Mouse (Mus musculus) ES-E14 (cell line): ENCODE data around the gene Hspa1a. TPM values are rescaled to one million over a fixed set of nuclear protein-coding genes. Genes with fewer than 3 reads are reported as not detected.

Experiments
- DNase-seq: peaks from one replicate; pipeline ENCODE4 v3.0.0-alpha.2; 2013; ENCODE audit warnings: low read depth, low spot score
- H3K27ac ChIP-seq: 2 replicates; pipeline ENCODE4 v1.5.1; 2012; ENCODE audit warnings: low read depth, mild to moderate bottlenecking, low read length, moderate library complexity, mixed read lengths; ENCODE audit not compliant: poor library complexity, insufficient read depth, severe bottlenecking
- H3K36me3 ChIP-seq: 2 replicates; pipeline ENCODE4 v1.6.1; 2012; ENCODE audit warnings: mild to moderate bottlenecking, low read length, moderate library complexity, mixed read lengths; ENCODE audit not compliant: control insufficient read depth, poor library complexity, insufficient read depth, severe bottlenecking
- H3K4me1 ChIP-seq, 2 experiments: fragments of 150-350 bp in 1 of 2; sonication (generic) in 1 of 2; 2 replicates each; pipeline ENCODE4 v1.6.1; 2012; ENCODE audit warnings: low read length in 2 of 2, mild to moderate bottlenecking in 1 of 2, mixed read lengths in 1 of 2; ENCODE audit not compliant: control insufficient read depth in 2 of 2, insufficient read depth in 2 of 2, poor library complexity in 1 of 2
- H3K4me3 ChIP-seq, 2 experiments: fragments of 150-350 bp in 1 of 2; sonication (generic) in 1 of 2; 2 replicates each; pipeline ENCODE4 v1.5.1; 2012; ENCODE audit warnings: low read length in 2 of 2, low read depth in 1 of 2, mild to moderate bottlenecking in 1 of 2, mixed read lengths in 1 of 2; ENCODE audit not compliant: insufficient read depth in 1 of 2, poor library complexity in 1 of 2, severe bottlenecking in 1 of 2
- H3K9ac ChIP-seq: 2 replicates; pipeline ENCODE4 v1.6.1; 2012; ENCODE audit warnings: low read depth, mild to moderate bottlenecking, low read length, mixed read lengths; ENCODE audit not compliant: poor library complexity, insufficient read depth, severe bottlenecking
- H3K9me3 ChIP-seq: fragments of 150-350 bp; sonication (generic); 2 replicates; pipeline ENCODE4 v1.6.1; 2012; ENCODE audit warnings: low read depth, mild to moderate bottlenecking, low read length; ENCODE audit not compliant: control insufficient read depth, insufficient read depth
- CHD2 ChIP-seq: IDR thresholded peaks from 2 replicates; pipeline ENCODE4 v1.6.1; 2014; ENCODE audit warnings: mild to moderate bottlenecking, low read depth, low read length, inconsistent platforms
- HCFC1 ChIP-seq: IDR thresholded peaks from 2 replicates; pipeline ENCODE4 v1.6.1; 2012; ENCODE audit warnings: low read length, inconsistent platforms, borderline replicate concordance; ENCODE audit not compliant: insufficient read depth
- MAFK ChIP-seq: IDR thresholded peaks from 2 replicates; pipeline ENCODE4 v1.6.1; 2014; ENCODE audit warnings: mild to moderate bottlenecking, low read depth, low read length, inconsistent platforms; ENCODE audit not compliant: insufficient read depth
- ZC3H11A ChIP-seq: IDR thresholded peaks from 2 replicates; pipeline ENCODE4 v1.6.1; 2012; ENCODE audit warnings: low read depth, mild to moderate bottlenecking, inconsistent platforms, low read length, borderline replicate concordance
- ZNF384 ChIP-seq: IDR thresholded peaks from 2 replicates; pipeline ENCODE4 v1.6.1; 2012; ENCODE audit warnings: low read depth, low read length, inconsistent platforms
- in situ Hi-C, 2 experiments: fragments of 600-800 bp; cut with MboI; formaldehyde crosslinking; loops; one replicate each; pipeline ENCODE4 v1.15.1; 2025; ENCODE audit warnings: low sequenced_read_pairs in 2 of 2, inconsistent platforms in 1 of 2; ENCODE audit not compliant: unreplicated experiment in 2 of 2
- total RNA-seq: library from RNA; depleted of rRNA; stranded (reverse); fragments of 300-350 nt; gene quantifications from 2 replicates; pipeline ENCODE4 v1.2.3, GENCODE M21; 2012

The Hspa1a gene
- total RNA-seq, 1 experiment: 5.9 TPM

DNA sequence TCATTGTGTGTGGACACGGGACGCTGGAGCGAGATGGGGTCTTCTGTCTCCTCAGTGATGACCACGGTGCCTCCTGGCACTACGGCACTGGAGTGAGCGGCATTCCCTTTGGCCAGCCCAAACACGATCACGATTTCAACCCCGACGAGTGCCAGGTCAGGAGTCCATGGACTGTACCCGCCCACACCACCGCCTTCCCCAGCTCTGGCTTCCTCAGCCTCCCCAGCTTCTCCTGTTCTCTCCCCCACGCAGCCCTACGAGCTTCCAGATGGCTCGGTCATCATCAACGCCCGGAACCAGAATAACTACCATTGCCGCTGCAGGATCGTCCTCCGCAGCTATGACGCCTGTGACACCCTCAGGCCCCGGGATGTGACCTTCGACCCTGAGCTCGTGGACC is 37.9 kb downstream of the Hspa1a start:
- Histone ChIP-seq H3K4me3 (peak overlapping the region; percentile 1 to 20; a peak in 1 of 4 replicates), H3K9me3 (no peaks in the 10 kb centered on the region), H3K36me3 (peaks cover 14% of the 10 kb centered on the region; the same call in 1 of the 2 replicates), H3K27ac (no peak overlapping the region), H3K4me1 (peaks cover 0 to 12% of the 10 kb centered on the region in 2 experiments; a peak in 2 of 4 replicates), H3K9ac (peak overlapping the region; percentile 2; the same call in 1 of the 2 replicates)
- DNase-seq: no peak
- no peak for TF ChIP-seq ZC3H11A
- no peak for TF ChIP-seq CHD2
- TF ChIP-seq MAFK: no peak
- TF ChIP-seq ZNF384: no peak
- TF ChIP-seq HCFC1: no peak
- in situ Hi-C loops: no loop called here

DNA sequence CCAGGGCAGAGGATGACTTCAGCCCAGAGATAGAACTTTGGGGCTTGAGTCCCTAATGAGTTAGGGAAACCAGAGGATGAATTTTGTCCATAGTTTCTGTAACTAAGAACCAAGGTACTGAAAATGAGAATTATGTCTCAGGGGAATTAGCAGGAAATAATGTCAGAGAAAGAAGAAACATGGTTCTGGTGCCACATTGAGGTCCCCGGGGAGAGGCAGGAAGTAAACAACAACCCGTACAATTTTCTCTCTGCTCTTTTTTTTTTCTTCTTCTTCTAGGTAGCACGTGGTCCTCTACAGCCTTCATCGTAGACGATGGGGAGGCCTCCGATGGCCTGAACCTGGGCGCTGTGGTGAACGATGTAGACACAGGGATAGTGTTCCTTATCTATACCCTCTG is 39.7 kb downstream of the Hspa1a start:
- H3K4me3 ChIP-seq: no peak overlapping the region
- peaks cover 0 to 22% of the 10 kb centered on the region in 2 experiments; a peak in 2 of 4 replicates for H3K4me1 ChIP-seq
- DNase-seq: no peak
- H3K36me3 ChIP-seq: peaks cover 14% of the 10 kb centered on the region; the same call in 1 of the 2 replicates
- no peak overlapping the region for H3K27ac ChIP-seq
- H3K9me3 ChIP-seq: no peaks in the 10 kb centered on the region
- H3K9ac ChIP-seq: no peak overlapping the region
- in situ Hi-C loops: no loop called here
- TF ChIP-seq CHD2 (no peak), MAFK (no peak), ZC3H11A (no peak), ZNF384 (no peak), HCFC1 (no peak)

DNA sequence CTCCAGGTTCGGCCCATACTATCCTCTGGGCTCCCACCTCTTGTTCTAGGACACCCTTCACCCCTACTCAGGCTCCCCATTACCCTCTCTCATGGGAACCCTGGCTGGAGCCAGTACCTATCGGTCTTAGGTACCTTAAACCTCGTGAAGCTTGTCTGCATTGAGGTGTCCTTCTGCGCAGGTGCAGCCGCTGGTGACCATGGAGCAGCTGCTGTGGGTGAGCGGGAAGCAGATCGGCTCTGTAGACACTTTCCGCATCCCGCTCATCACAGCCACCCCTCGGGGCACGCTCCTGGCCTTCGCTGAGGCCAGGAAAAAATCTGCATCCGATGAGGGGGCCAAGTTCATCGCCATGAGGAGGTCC is 40.2 kb downstream of the Hspa1a start:
- Histone ChIP-seq H3K27ac (no peak overlapping the region), H3K9ac (peak overlapping the region; percentile 77), H3K4me1 (peaks cover 0 to 22% of the 10 kb centered on the region in 2 experiments; a peak in 2 of 4 replicates), H3K9me3 (no peaks in the 10 kb centered on the region), H3K36me3 (peaks cover 14% of the 10 kb centered on the region; the same call in 1 of the 2 replicates), H3K4me3 (peak overlapping the region; percentile 83)
- in situ Hi-C loops: no loop called here
- DNase-seq: no peak
- TF ChIP-seq ZC3H11A (no peak), MAFK (no peak), HCFC1 (no peak), ZNF384 (no peak)

DNA sequence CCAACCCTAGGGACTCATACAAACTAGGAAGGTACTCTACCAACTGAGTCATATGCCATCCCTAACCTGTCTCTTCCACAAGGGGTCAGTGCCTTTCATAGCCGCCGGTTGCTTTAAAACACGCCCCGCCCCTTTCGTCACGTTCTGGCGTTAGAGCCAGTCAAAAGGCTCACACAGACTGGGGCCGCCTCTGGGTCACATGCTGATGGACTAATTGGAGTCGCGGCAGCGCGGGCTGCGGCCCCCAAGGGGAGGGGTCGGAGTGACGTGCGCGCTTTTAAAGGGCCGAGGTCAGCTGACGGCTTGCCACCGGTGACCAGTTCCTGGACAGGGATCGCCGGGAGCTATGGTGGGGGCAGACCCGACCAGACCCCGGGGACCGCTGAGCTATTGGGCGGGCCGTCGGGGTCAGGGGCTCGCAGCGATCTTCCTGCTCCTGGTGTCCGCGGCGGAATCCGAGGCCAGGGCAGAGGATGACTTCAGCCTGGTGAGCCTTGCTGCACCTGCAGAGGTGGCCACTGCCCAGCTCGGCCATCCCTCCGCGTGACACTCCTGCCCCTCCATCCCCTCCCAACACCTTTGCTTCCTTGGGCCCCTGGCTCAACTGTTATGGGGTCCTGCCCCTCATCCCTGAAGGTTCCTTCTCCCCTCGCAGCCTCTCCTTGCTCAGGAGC is 40.8 kb downstream of the Hspa1a start, which contains the start of gene Neu1:
Gene Neu1 (plus strand): TSS at position 193 of the 674 bp plus-strand sequence.
- peak within 1 kb of the TSS; percentile 83 for H3K4me3 ChIP-seq
- H3K4me1 ChIP-seq: peaks cover 0 to 22% of the 10 kb centered on the region in 2 experiments; a peak in 2 of 4 replicates
- TF ChIP-seq ZNF384 (no peak), CHD2 (no peak), MAFK (no peak), ZC3H11A (no peak), HCFC1 (no peak)
- H3K9me3 ChIP-seq: no peaks in the 10 kb centered on the region
- H3K9ac ChIP-seq: peak within 1 kb of the TSS; percentile 77
- in situ Hi-C loops: no loop called here
- peak; percentile 99 for DNase-seq
- H3K27ac ChIP-seq: peak within 1 kb of the TSS; percentile 28; the same call in 1 of the 2 replicates
- H3K36me3 ChIP-seq: peaks cover 14% of the 10 kb centered on the region; the same call in 1 of the 2 replicates

DNA sequence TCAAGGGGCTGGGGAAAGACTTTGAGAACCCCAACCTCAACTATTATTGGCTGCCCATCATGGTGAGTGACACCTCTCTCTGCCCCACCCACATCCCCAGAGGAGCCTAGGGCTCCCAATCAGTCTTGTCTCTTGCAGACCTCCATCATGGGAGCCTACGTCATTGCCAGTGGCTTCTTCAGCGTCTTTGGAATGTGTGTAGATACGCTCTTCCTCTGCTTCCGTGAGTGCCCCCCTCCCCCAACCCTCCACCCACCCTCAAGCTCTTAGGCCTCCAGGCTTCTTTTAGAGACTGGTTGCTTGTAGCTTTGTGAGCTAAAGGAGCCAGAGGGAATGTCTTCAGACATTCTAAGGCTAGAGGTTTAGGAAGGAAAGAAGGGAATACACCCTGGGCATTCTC is 43.1 kb downstream of the Hspa1a start:
- no peak overlapping the region for H3K27ac ChIP-seq
- H3K4me3 ChIP-seq: no peak overlapping the region

More for the DNA sequence above, 43.1 kb downstream of the Hspa1a start:
- no peak for DNase-seq
- Histone ChIP-seq H3K9me3 (no peaks in the 10 kb centered on the region), H3K36me3 (peaks cover 3% of the 10 kb centered on the region; the same call in 1 of the 2 replicates), H3K4me1 (peaks cover 0 to 12% of the 10 kb centered on the region in 2 experiments; a peak in 2 of 4 replicates), H3K9ac (no peak overlapping the region)
- no peak for TF ChIP-seq CHD2
- no peak for TF ChIP-seq MAFK
- no peak for TF ChIP-seq ZNF384
- TF ChIP-seq ZC3H11A: no peak
- no peak for TF ChIP-seq HCFC1
- in situ Hi-C loops: no loop called here
